Mouse (Mus musculus): ENCODE measurements around the gene Actb. TPM values are rescaled to one million over a fixed set of nuclear protein-coding genes. Genes with fewer than 3 reads are reported as not detected.

Gene Actb
- total RNA-seq, 2 experiments from 2014 or later, result 3,677 to 4,369 TPM

DNA sequence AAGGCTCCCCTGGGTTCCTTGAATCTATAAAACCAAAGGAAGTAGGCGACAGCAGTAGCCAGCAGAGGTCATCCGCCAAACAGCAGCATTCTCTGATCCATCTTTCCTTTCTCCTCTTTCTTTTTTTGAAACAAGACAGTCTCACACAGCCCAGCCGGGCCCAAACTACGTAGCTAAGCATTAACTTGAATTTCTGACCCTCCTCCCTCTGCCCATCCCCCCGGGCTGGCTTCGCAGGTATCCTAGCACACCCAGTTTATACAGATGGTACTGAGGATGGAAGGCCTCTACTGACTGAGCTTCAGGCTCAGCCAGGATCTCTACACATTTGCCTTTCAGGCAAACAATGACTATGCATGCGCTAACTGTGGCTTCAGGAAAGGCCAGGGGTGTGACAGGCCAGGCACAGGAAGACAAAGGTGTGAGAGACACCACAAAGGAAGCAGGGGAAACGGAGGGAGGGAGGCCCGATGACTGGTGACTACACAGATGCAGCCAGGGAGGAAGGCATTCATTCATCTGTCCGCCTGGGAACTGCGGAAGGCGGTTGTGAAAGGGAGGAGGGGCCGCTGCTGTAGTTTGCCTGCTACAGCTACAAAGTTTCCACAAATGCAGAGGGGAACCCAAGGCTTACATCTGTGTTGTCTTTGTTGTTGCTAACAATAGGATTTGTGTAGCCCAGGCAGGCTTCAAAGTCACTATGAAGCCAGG is 25.6 kb downstream of the Actb start:
- ATAC-seq (replicated peaks; ENCODE audit: poor library complexity, severe bottlenecking), result peak; percentile 31; the same call in 1 of the 2 replicates

DNA sequence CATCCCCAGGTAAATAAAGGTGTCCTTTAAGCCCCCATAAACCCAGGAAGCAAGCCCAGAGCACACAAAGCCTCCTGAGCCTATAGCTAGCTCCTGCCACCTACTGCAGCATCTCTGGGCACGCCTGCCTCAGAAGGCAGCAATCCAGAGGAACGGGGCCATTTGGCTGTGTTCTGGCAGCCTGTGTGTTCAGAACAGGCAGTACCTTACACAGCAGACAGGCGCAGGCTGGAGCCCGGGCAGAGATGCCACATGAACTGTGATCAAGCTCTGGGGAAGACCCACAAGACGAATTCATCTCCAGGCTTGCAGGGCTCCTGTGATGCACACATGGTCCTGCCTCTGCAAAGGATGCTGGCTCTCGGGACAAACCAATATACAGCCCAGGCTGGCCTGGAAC is 26.3 kb downstream of the Actb start:
- no peak for ATAC-seq (replicated peaks; ENCODE audit: poor library complexity, severe bottlenecking)

DNA sequence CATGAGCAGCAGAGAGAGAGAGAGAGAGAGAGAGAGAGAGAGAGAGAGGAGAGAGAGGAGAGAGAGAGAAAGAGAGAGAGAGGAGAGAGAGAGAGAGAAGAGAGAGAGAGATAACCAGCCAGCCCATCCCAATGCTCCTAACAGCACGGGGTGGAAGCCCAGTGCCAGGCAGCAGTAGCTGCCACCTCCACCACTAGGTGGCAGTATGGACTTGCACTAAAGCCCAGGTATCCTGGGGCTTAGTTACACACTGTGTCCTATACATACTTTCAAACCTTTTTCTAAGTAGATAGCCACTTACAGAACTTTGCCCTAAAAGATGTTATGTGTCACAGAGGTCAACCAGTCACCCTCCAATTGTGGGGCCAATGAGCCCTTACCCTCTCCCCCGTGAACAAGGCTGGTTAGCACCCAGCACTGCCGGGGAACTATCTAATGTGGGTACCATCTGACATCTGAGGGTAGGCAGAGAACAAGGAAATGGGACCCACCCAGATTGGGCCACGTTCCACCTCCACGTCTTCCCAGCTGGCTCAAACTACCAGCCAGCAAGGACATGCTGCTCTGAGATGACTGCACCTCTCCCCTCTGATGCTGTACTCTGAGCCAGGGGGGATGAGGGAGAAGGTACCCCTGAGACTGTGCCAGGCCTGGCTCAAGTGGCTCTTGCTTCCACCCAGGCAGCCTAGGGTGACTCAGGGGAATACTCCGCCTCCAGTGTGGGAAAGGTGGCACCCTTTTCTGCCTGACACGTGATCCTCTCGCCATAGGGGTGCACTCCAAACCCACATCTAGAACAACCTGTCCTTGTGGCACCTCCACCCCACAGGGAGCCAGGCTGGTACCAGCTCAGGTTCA is 27.0 kb downstream of the Actb start:
- ATAC-seq (replicated peaks; ENCODE audit: poor library complexity, severe bottlenecking), result peak; percentile 67

DNA sequence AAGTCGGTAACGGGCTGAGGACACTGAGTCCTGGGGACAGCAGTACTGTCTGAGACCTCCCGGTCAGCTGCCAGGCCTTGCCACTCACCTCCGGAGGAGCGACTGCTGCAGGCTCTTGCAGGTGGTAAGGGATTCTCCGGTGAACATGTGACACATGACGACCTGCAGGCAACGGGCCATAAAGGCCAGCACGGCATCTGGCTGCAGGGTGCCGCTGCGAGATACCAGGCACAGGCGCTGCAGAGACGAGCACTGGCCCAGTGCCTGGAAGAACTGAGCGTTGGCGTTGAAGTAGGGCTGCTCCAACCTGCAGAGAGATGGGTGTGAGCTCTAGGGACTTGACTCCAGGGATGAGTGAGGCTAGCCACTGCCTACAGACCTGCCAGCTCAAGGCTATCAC is 28.0 kb downstream of the Actb start:
- ATAC-seq (replicated peaks; ENCODE audit: poor library complexity, severe bottlenecking), result no peak

DNA sequence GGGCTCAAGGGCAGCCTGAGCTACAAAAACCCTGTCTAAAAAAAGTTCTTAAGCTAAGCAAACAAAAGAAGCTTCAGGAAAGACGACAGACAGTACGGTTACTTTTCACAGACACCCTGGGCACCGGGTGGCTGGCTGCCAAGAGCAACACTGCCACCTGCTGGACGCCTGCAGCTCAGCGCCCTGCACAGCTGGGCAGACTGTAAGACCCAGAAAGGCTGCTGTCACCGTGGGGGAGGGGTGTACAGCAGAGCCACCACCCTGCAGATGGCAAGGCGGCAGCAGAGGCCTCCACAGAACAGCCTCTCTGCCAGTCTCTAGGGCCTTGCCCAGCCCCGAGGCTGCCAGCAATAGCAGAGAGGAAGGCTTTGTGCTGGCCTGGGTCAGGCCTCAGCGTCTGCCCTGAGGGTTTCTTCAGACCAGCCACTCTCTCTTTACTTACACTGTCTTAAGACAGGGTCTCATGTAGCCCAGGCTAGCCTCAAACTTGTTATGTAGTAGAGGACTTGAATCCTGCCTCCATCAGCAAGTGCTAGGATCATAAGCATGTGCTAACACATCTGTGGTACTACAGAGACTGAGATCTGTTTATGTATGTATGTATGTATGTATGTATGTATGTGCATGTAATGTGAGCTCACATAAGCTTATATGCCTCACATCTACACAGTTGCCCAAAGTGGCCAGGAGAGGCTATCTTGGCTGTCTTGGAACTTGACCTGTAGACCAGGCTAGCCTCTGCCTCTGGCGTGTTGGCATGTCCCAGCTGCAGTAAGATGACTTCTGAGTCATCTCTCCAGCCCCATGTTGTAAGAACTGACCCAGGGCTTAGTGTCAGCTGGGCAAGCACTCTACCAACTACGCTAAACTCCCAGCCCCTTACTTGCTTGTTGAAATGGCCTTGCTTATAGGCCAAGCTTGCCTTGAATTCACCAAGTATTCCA is 28.9 kb downstream of the Actb start:
- ATAC-seq (replicated peaks; ENCODE audit: poor library complexity, severe bottlenecking), result peak; percentile 70

DNA sequence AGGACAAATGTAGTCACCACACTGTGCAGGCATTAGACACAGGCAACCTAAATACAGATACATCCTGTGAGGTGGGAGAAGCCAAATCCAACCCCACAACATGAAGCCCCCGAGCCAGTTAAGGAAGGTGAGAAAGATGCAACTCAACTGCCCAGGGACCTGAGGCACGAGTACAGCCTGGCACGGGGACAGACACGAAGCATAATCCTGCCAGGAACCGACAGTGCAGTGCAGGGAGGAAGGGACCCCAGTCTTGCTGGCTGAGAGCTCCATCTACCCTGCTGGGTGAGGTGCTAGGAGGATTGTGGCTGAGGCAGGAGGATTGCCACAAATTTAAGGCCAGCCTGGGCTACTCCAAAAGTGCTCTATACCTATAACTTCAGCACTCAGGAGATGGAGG is 29.7 kb downstream of the Actb start:
- no peak for ATAC-seq (replicated peaks; ENCODE audit: poor library complexity, severe bottlenecking)

- no peak for ATAC-seq (replicated peaks; ENCODE audit: poor library complexity, severe bottlenecking)
Measured at GRCm38 (mm10) chr5:142875513-142875905, 31.0 kb downstream of the Actb start.

DNA sequence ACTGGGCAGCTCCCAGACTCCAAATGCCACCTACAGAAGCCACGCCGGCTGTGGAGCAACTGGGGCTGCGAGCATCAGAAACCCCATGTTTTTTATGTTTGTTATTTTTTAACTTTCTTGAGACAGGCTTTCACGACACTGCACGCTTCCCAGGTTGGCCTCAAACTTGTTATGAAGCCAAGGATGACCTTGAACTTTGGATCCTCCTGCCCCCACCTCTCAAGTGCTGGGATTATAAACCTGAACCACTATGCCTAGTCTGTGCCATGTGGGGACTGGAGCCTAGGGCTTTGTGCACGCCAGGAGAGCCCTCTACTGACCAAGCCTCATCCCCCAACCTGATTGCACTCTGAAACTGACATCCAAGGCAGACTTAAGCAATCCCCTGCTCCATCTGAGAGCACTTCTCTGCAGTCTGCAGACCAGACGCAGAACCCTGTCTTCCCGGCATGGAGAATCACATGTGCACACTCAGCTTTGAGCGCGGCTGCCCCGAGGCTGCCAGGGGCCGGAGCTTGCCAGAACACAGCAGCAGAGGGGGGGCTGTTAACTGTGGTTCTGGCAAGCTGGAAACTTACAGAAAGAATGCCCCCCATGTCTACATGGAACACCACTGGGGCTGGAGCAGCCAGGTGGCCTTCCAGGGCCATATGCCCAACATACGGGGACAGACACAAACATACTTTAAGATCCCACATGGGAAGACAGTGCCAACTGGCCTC is 31.6 kb downstream of the Actb start:
- no peak for ATAC-seq (replicated peaks; ENCODE audit: poor library complexity, severe bottlenecking)

DNA sequence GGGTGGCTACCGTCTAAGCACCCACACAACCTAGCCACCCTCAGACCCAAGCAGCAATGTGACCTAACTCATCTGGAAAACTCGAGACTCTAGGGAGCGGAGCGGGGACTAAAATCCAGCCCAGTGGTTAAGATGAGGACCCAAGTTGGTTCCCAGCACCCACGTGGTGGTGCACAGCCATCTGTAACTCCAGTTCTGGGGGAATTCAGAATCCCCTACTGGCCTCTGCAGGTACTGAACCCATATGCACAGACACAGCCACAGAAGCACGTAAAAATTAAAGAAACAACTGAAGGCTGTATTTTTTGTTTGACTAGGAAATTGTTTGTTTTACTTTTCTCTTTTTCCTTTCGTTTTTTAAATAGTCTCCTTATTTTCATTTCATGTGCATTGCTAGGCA is 32.8 kb downstream of the Actb start:
- no peak for ATAC-seq (replicated peaks; ENCODE audit: poor library complexity, severe bottlenecking)

- ATAC-seq (replicated peaks; ENCODE audit: poor library complexity, severe bottlenecking), result no peak
Measured at GRCm38 (mm10) chr5:142871765-142872164, 34.8 kb downstream of the Actb start.

- ATAC-seq (replicated peaks; ENCODE audit: poor library complexity, severe bottlenecking), result no peak
Measured at GRCm38 (mm10) chr5:142869463-142869862, 37.1 kb downstream of the Actb start.

GRCm38 (mm10) chr5:142857763-142858229 is 48.8 kb downstream of the Actb start:
- no peak for ATAC-seq (replicated peaks; ENCODE audit: poor library complexity, severe bottlenecking)

DNA sequence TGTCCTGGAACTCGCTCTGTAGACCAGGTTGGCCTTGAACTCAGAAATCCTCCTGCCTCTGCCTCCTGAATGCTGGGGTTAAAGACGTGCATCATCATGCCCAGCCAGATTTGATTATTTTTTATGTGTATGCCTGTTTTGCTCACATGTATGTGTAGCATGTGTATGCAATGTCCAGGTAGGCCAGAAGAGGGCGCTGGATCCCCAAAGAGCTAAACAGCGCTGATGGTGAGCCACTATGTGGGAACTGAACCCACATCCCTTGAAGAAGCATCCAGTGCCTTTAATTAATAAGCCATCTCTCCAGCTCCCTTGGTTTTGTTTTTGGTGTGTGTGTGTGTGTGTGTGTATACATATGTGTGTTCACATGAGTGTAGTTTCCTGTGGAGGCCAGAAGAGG is 50.1 kb downstream of the Actb start:
- ATAC-seq (replicated peaks; ENCODE audit: poor library complexity, severe bottlenecking), result no peak

GRCm38 (mm10) chr5:142854877-142855276 is 51.7 kb downstream of the Actb start:
- ATAC-seq (replicated peaks; ENCODE audit: poor library complexity, severe bottlenecking), result peak; percentile 69

- no peak for ATAC-seq (replicated peaks; ENCODE audit: poor library complexity, severe bottlenecking)
Measured at GRCm38 (mm10) chr5:142853585-142853984, 53.0 kb downstream of the Actb start.

Other genes starting within 250 kb of the Actb start
- gene Slc29a4, start 214.2 kb downstream of the Actb start, total RNA-seq (2014; fragmentation: Nextera tagmentation), result 0.09 TPM in 1 of 2 replicates, not detected in the other
- gene Slc29a4, start 214.2 kb downstream of the Actb start, total RNA-seq (2017), result not detected in 2 replicates
- 50.4 and 50.6 TPM in 2 replicates for gene Tnrc18, start 89.1 kb downstream of the Actb start, total RNA-seq (2014; fragmentation: Nextera tagmentation)
- 9.0 and 13.8 TPM in 2 replicates for gene Tnrc18, start 89.1 kb downstream of the Actb start, total RNA-seq (2017)
- gene Fbxl18, start 11.3 kb downstream of the Actb start, total RNA-seq (2014; fragmentation: Nextera tagmentation), result 4.0 and 4.1 TPM in 2 replicates
- 1.7 and 2.4 TPM in 2 replicates for gene Fbxl18, start 11.3 kb downstream of the Actb start, total RNA-seq (2017)
- not detected in 2 replicates for gene Fscn1, start 53.6 kb upstream of the Actb start, total RNA-seq (2014; fragmentation: Nextera tagmentation)
- gene Fscn1, start 53.6 kb upstream of the Actb start, total RNA-seq (2017), result not detected in 2 replicates
- 41.1 and 42.5 TPM in 2 replicates for gene Rnf216, start 206.2 kb upstream of the Actb start, total RNA-seq (2014; fragmentation: Nextera tagmentation)
- 33.1 and 37.3 TPM in 2 replicates for gene Rnf216, start 206.2 kb upstream of the Actb start, total RNA-seq (2017)
- gene Olfr718-ps1, start 240.8 kb upstream of the Actb start, total RNA-seq (2014; fragmentation: Nextera tagmentation), result 0.19 TPM in 1 of 2 replicates, not detected in the other
- not detected in 2 replicates for gene Olfr718-ps1, start 240.8 kb upstream of the Actb start, total RNA-seq (2017)